Mouse (Mus musculus) forebrain, postnatal 0 days (tissue): ENCODE results near the gene Gab2. TPM values are rescaled to one million over a fixed set of nuclear protein-coding genes. Genes with fewer than 3 reads are reported as not detected.

ENCODE experiments used
- ATAC-seq: fragments of 200-750 bp; cut with Nextera tagmentation; 2 replicates; pipeline ENCODE4 v1.8.0; 2017; ENCODE audit warnings: mild to moderate bottlenecking, moderate library complexity
- DNase-seq: peaks from one replicate; pipeline ENCODE4 v3.0.0-alpha.2; 2015
- H3K27ac ChIP-seq: fragments of 300-500 bp; sonication (generic); 2 replicates; pipeline ENCODE4 v1.5.1; 2014; ENCODE audit warnings: low read depth, mild to moderate bottlenecking, antibody characterized with exemption, low read length, moderate library complexity, mixed read lengths
- H3K27me3 ChIP-seq: fragments of 300-500 bp; sonication (generic); 2 replicates; pipeline ENCODE4 v1.6.1; 2014; ENCODE audit warnings: mild to moderate bottlenecking, low read length, mixed read lengths; ENCODE audit not compliant: insufficient read depth
- H3K36me3 ChIP-seq: fragments of 300-500 bp; sonication (generic); 2 replicates; pipeline ENCODE4 v1.6.1; 2014; ENCODE audit warnings: mild to moderate bottlenecking, moderate library complexity; ENCODE audit not compliant: insufficient read depth
- H3K4me1 ChIP-seq: fragments of 300-500 bp; sonication (generic); 2 replicates; pipeline ENCODE4 v1.6.1; 2014; ENCODE audit warnings: antibody characterized with exemption; ENCODE audit not compliant: insufficient read depth
- H3K4me2 ChIP-seq: fragments of 300-500 bp; sonication (generic); 2 replicates; pipeline ENCODE4 v1.6.1; 2014; ENCODE audit warnings: low read depth, mild to moderate bottlenecking, moderate library complexity
- H3K4me3 ChIP-seq: fragments of 300-500 bp; sonication (generic); 2 replicates; pipeline ENCODE4 v1.5.1; 2014; ENCODE audit warnings: low read depth, low read length, mixed read lengths
- H3K9ac ChIP-seq: fragments of 300-500 bp; sonication (generic); 2 replicates; pipeline ENCODE4 v1.6.1; 2014; ENCODE audit warnings: mild to moderate bottlenecking
- H3K9me3 ChIP-seq: fragments of 300-500 bp; sonication (generic); 2 replicates; pipeline ENCODE4 v1.6.1; 2016; ENCODE audit warnings: low read length
- CTCF ChIP-seq: sonication (generic); IDR thresholded peaks from 2 replicates; pipeline ENCODE4 v1.5.1; 2016; ENCODE audit warnings: antibody characterized with exemption, control low read depth, low read depth
- WGBS: fragments of 180-500 bp; shearing (Covaris S2); extraction: QIAGEN DNeasy Blood & Tissue Kit; methylation state at CpG from one replicate; pipeline ENCODE4 v1.1.7; 2014; 5-methylcytosine and 5-hydroxymethylcytosine counted together
- polyA plus RNA-seq: library from polyadenylated mRNA; unstranded; fragments of >200 nt; fragmentation: Nextera tagmentation; extraction: Ambion mirVana; gene quantifications from 2 replicates; pipeline ENCODE4 v1.2.1, GENCODE M21; 2015
- total RNA-seq: library from RNA; depleted of rRNA; stranded (reverse); fragments of >200 nt; gene quantifications from 2 replicates; pipeline ENCODE4 v1.2.3, GENCODE M21; 2014

Gab2 gene
- total and polyA plus RNA-seq, 2 experiments from 2014 or later: 14.0 to 27.0 TPM

DNA sequence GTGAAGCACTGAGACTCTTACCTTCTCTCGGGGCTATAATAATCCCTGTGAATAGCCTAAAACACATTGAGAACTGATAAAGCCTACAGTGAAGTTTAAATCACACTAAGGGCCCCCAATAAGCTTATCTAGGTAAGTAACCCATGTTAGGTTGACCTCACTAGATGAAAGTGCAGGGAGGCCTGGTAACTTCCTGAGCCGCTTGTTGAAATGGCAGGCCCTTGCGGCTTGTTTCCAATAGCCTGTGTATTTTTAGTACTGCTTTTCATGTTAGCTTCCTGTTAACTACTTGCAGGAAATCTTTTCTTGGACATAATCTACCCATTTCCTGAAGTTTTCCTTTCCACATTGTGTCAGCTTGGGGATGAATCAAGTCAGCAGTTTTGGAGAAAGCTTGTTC lies 90.7 kb downstream of the Gab2 start:
- ATAC-seq (no peak), DNase-seq (no peak)
- Histone ChIP-seq H3K4me2 (no peak overlapping the region), H3K9me3 (no peaks in the 10 kb centered on the region), H3K4me3 (no peak overlapping the region), H3K9ac (no peak overlapping the region), H3K27me3 (no peaks in the 10 kb centered on the region), H3K36me3 (no peaks in the 10 kb centered on the region), H3K4me1 (no peaks in the 10 kb centered on the region), H3K27ac (no peak overlapping the region)
- no peak for TF ChIP-seq CTCF
- 81% methylated on average over 3 of the region's 3 CpGs for WGBS

DNA sequence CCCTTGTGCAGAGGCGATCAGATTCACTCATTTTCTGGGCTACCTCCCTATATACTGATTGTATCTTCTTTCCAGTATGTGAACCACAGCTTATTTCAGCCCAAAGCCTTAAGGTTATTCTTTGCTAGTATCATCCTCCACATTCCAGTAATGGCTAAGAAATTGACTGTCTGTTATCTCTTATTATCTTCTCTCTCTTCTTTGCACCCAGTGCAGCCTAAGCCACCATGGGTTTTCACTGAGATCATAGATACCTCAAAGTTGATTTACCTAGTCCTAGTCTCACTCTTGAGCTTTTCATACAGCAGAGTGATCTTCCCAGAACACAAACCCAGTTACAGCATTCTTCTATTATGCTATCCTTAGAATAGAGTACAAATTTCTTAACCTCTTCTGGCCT lies 100.5 kb downstream of the Gab2 start:
- 70% methylated on average over 1 of the region's 1 CpGs for WGBS
- H3K27me3 ChIP-seq: no peaks in the 10 kb centered on the region
- H3K9me3 ChIP-seq: no peaks in the 10 kb centered on the region
- ATAC-seq (no peak), DNase-seq (no peak)
- H3K27ac ChIP-seq: no peak overlapping the region
- H3K36me3 ChIP-seq: no peaks in the 10 kb centered on the region
- no peak overlapping the region for H3K4me2 ChIP-seq
- TF ChIP-seq CTCF: no peak
- no peak overlapping the region for H3K9ac ChIP-seq
- H3K4me1 ChIP-seq: no peaks in the 10 kb centered on the region
- H3K4me3 ChIP-seq: no peak overlapping the region

DNA sequence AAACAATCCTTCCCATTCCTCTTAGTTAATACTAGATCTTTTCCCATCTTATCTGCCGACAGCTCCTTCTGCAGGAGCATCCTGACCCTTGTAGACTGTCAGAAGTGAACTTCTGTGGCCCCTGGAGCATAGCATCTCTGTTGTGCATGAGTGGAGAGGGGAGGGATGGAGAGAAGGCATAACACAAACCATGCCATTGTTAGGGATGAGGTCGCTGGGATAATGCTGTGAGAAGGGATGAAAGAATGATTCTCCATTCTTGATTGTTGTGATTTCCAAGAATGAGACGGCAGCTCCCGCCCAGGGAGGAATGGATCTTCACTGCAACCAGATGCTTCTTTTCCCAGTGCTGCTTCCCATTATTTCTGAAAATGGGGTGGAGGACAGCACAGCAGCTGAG lies 102.0 kb downstream of the Gab2 start:
- DNase-seq (no peak), ATAC-seq (no peak)
- H3K36me3 ChIP-seq: no peaks in the 10 kb centered on the region
- no peak overlapping the region for H3K27ac ChIP-seq
- no peaks in the 10 kb centered on the region for H3K4me1 ChIP-seq
- no peak for TF ChIP-seq CTCF
- no peaks in the 10 kb centered on the region for H3K27me3 ChIP-seq
- no peak overlapping the region for H3K4me3 ChIP-seq
- no peak overlapping the region for H3K9ac ChIP-seq
- H3K4me2 ChIP-seq: no peak overlapping the region
- 49% methylated on average over 4 of the region's 4 CpGs for WGBS
- H3K9me3 ChIP-seq: no peaks in the 10 kb centered on the region

DNA sequence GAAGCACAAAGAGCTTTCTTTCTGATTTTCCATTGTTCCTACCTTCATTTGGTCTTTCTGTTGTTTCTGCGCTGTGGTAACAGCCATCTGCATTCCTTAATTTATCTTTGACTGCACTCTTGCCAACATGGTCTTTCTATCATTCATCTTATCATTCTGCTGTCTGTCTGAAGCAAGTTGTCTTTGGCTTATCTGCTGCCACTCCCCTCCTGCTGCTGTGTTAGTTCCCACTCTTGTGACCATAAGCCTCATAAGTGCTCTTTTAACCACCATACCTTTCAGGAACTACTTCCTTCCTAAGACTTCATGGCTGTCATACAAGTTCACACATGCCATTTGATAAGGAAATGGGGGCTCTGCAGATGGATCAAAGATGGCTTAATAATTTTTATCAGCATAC lies 102.6 kb downstream of the Gab2 start:
- no peak overlapping the region for H3K9ac ChIP-seq
- no peak for DNase-seq
- WGBS: 87% methylated on average over 1 of the region's 1 CpGs
- no peaks in the 10 kb centered on the region for H3K4me1 ChIP-seq
- ATAC-seq: no peak
- no peak overlapping the region for H3K4me3 ChIP-seq
- H3K4me2 ChIP-seq: no peak overlapping the region
- TF ChIP-seq CTCF: no peak
- no peaks in the 10 kb centered on the region for H3K36me3 ChIP-seq
- no peak overlapping the region for H3K27ac ChIP-seq
- H3K27me3 ChIP-seq: no peaks in the 10 kb centered on the region
- no peaks in the 10 kb centered on the region for H3K9me3 ChIP-seq

DNA sequence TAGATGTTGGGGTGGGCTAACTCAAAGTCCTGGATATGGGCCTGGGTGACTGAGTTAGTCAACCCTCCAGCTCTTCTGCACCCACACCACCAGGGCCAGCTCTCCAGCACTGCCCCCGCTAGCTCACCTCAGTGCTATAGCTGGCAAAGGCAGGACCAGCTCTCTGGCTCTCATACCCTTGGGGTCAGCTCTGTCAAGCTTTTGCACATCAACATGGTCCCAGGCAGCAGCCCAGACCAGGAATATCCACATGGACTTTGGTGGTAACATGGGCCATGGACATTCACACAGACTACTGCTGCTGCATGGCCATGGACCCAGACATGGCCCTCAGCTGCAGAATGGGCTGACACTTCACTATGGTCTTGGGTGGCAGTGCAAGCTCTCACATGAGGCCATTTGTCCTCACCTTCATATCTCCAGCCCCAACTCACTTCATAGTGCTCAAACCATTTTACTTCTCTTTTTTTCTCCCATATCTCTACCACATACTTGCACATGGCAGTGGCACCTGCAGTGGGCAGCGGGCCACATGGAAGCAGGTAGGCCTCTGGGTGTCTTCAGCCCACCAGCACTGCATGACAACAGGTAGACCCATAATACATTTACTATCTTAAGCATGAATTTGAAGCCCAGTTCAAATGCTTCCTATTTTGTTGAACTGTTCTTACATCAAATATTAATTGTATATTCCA lies 106.1 kb downstream of the Gab2 start:
- 93% methylated on average over 2 of the region's 2 CpGs for WGBS
- no peak overlapping the region for H3K4me3 ChIP-seq
- no peak overlapping the region for H3K9ac ChIP-seq
- H3K27me3 ChIP-seq: no peaks in the 10 kb centered on the region
- H3K9me3 ChIP-seq: no peaks in the 10 kb centered on the region
- no peak overlapping the region for H3K27ac ChIP-seq
- no peak for ATAC-seq
- no peak for TF ChIP-seq CTCF
- H3K36me3 ChIP-seq: no peaks in the 10 kb centered on the region
- DNase-seq: no peak
- no peak overlapping the region for H3K4me2 ChIP-seq
- no peaks in the 10 kb centered on the region for H3K4me1 ChIP-seq

DNA sequence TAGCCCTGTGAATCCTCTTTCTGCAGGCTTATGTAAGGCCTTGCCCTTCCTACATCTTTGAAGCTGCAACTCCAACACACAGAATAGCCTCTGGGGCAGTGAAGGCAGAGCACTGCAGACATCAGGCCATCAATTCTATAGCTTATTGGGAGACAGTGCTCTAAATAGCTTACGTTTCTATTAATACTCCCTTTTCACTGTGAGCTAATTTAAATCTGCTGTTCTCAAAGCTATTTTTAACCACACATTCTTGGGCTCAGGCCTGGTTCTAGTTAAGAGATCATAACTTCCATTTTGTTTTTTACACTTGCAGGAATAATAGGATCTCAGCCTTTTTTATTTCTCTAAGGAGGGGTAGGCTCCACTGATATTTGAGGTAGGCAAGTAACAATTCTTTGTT lies 107.7 kb downstream of the Gab2 start:
- Histone ChIP-seq H3K36me3 (no peaks in the 10 kb centered on the region), H3K4me3 (no peak overlapping the region), H3K27me3 (no peaks in the 10 kb centered on the region), H3K9me3 (no peaks in the 10 kb centered on the region), H3K4me1 (no peaks in the 10 kb centered on the region), H3K4me2 (no peak overlapping the region), H3K9ac (no peak overlapping the region), H3K27ac (peak overlapping the region; percentile 45; the same call in 1 of the 2 replicates)
- WGBS: 37% methylated on average over 1 of the region's 1 CpGs
- TF ChIP-seq CTCF: no peak
- ATAC-seq: no peak
- DNase-seq: peak; percentile 7

DNA sequence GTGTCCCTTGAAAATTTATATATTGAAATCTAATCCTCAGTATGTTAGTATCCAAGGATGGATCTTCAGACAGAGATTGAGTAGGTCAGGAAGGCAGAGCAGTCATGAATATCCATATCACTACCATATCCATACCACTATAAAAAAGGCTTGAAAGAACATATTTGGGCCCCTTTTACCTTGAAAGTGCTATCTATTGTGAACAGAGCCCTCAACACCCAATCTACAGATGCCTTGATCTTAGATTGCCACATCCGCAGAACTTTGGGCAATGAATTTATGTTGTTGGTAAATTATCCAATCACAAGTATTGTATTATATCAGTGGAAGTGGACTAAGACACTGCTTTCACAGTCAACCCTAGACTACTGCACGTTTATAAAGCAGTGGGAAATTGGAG lies 122.5 kb downstream of the Gab2 start:
- H3K36me3 ChIP-seq: no peaks in the 10 kb centered on the region
- no peak for TF ChIP-seq CTCF
- H3K4me2 ChIP-seq: no peak overlapping the region
- H3K27ac ChIP-seq: no peak overlapping the region
- no peak for ATAC-seq
- H3K4me1 ChIP-seq: no peaks in the 10 kb centered on the region
- 83% methylated on average over 2 of the region's 2 CpGs for WGBS
- DNase-seq: no peak
- no peak overlapping the region for H3K4me3 ChIP-seq
- H3K9ac ChIP-seq: no peak overlapping the region
- no peaks in the 10 kb centered on the region for H3K9me3 ChIP-seq
- no peaks in the 10 kb centered on the region for H3K27me3 ChIP-seq
